Mouse (Mus musculus) lung, postnatal 0 days (tissue): ENCODE results near the gene Hs6st3.

Source experiments
- CTCF ChIP-seq: IDR thresholded peaks from 2 replicates; pipeline ENCODE4 v1.5.1; 2016; ENCODE audit warnings: antibody characterized with exemption, mild to moderate bottlenecking
- EP300 ChIP-seq: IDR thresholded peaks from 2 replicates; pipeline ENCODE4 v1.6.1; 2016; ENCODE audit warnings: antibody characterized with exemption, mild to moderate bottlenecking, control low read depth

GRCm38 (mm10) chr14:119367866-119368425, 229.8 kb downstream of the Hs6st3 start:
- no peak for TF ChIP-seq CTCF
- no peak for TF ChIP-seq EP300
